Mouse (Mus musculus) kidney, adult 2 months (tissue): ENCODE results near the gene Ccdc148. TPM values are rescaled to one million over a fixed set of nuclear protein-coding genes. Genes with fewer than 3 reads are reported as not detected.

Experiments
- DNase-seq: peaks from one replicate; pipeline ENCODE4 v3.0.0; 2021
- H3K27ac ChIP-seq: fragments of 200-500 bp; 2 replicates; pipeline ENCODE4 v1.5.1; 2012; ENCODE audit warnings: low read depth, low read length, control low read depth, inconsistent platforms; ENCODE audit not compliant: insufficient read depth
- H3K27me3 ChIP-seq: fragments of 200-500 bp; replicated peaks from 2 replicates; pipeline ENCODE4 v1.6.1; 2012; ENCODE audit warnings: mild to moderate bottlenecking, moderate library complexity, low read length, inconsistent platforms; ENCODE audit not compliant: control insufficient read depth, insufficient read depth
- H3K36me3 ChIP-seq: fragments of 200-500 bp; 2 replicates; pipeline ENCODE4 v1.6.1; 2012; ENCODE audit warnings: mild to moderate bottlenecking, moderate library complexity, low read length, inconsistent platforms; ENCODE audit not compliant: control insufficient read depth, insufficient read depth
- H3K4me1 ChIP-seq: fragments of 200-500 bp; 2 replicates; pipeline ENCODE4 v1.6.1; 2011; ENCODE audit warnings: low read length; ENCODE audit not compliant: control insufficient read depth, insufficient read depth
- H3K4me3 ChIP-seq: fragments of 200-500 bp; 2 replicates; pipeline ENCODE4 v1.5.1; 2011; ENCODE audit warnings: mild to moderate bottlenecking, low read depth, low read length, control low read depth; ENCODE audit not compliant: insufficient read depth
- CTCF ChIP-seq: fragments of 200-500 bp; conservative IDR thresholded peaks from 2 replicates; pipeline ENCODE4 v1.5.1; 2011; ENCODE audit warnings: low read depth, mild to moderate bottlenecking, control low read depth, low read length, moderate library complexity, mixed read lengths; ENCODE audit not compliant: insufficient read depth, insufficient read length
- POLR2A ChIP-seq: fragments of 200-500 bp; IDR thresholded peaks from one replicate; pipeline ENCODE4 v1.6.1; 2011; ENCODE audit warnings: low read depth, low read length, control low read depth
- WGBS: fragments of 180-500 bp; shearing (Covaris S2); methylation state at CpG from one replicate; pipeline ENCODE4 v1.1.7; 2018; 5-methylcytosine and 5-hydroxymethylcytosine counted together
- polyA plus RNA-seq: library from polyadenylated mRNA; depleted of rRNA; stranded (reverse); fragments of >200 nt; gene quantifications from 2 replicates; pipeline ENCODE4 v1.2.3, GENCODE M21; 2012

Gene Ccdc148
- polyA plus RNA-seq, 1 experiment, result 1.0 TPM

- Histone ChIP-seq H3K27me3 (no peaks in the 10 kb centered on the region), H3K4me3 (no peak overlapping the region), H3K27ac (no peak overlapping the region), H3K36me3 (no peaks in the 10 kb centered on the region), H3K4me1 (peaks cover 13% of the 10 kb centered on the region)
- no peak for DNase-seq
- 23% methylated on average over 10 of the region's 10 CpGs for WGBS
- TF ChIP-seq POLR2A (no peak), CTCF (no peak)
These were observed 316.0 kb downstream of the Ccdc148 start for GRCm38 (mm10) chr2:58844499-58844898.

- H3K4me3 ChIP-seq, result no peak overlapping the region
- TF ChIP-seq POLR2A, result no peak
- no peak for TF ChIP-seq CTCF
- DNase-seq, result no peak
- no peak overlapping the region for H3K27ac ChIP-seq
- H3K4me1 ChIP-seq, result peaks cover 13% of the 10 kb centered on the region
- H3K36me3 ChIP-seq, result no peaks in the 10 kb centered on the region
- H3K27me3 ChIP-seq, result no peaks in the 10 kb centered on the region
- 82% methylated on average over 4 of the region's 4 CpGs for WGBS
These were observed 318.0 kb downstream of the Ccdc148 start for GRCm38 (mm10) chr2:58842443-58842842.

GRCm38 (mm10) chr2:58841021-58841420 is 319.5 kb downstream of the Ccdc148 start:
- peaks cover 13% of the 10 kb centered on the region for H3K4me1 ChIP-seq
- H3K36me3 ChIP-seq, result no peaks in the 10 kb centered on the region
- DNase-seq, result peak; percentile 88
- TF ChIP-seq CTCF, result no peak
- no peak for TF ChIP-seq POLR2A
- no peaks in the 10 kb centered on the region for H3K27me3 ChIP-seq
- H3K4me3 ChIP-seq, result no peak overlapping the region
- H3K27ac ChIP-seq, result peak overlapping the region; percentile 99
- 42% methylated on average over 3 of the region's 3 CpGs for WGBS

- WGBS, result 42% methylated on average over 20 of the region's 20 CpGs
- H3K27ac ChIP-seq, result peak overlapping the region; percentile 65
- no peak overlapping the region for H3K4me3 ChIP-seq
These were observed 328.1 kb downstream of the Ccdc148 start for GRCm38 (mm10) chr2:58832253-58832980.

GRCm38 (mm10) chr2:58829981-58830742 is 330.3 kb downstream of the Ccdc148 start:
- TF ChIP-seq CTCF (0 out of 2 replicates have a peak, but pooled peaks have one; percentile 1), POLR2A (no peak)
- 31% methylated on average over 7 of the region's 7 CpGs for WGBS
- Histone ChIP-seq H3K4me3 (no peak overlapping the region), H3K27me3 (no peaks in the 10 kb centered on the region), H3K4me1 (peaks cover 21% of the 10 kb centered on the region; the same call in 1 of the 2 replicates), H3K36me3 (no peaks in the 10 kb centered on the region), H3K27ac (peak overlapping the region; percentile 55)
- peak; percentile 76 for DNase-seq

More at GRCm38 (mm10) chr2:58832253-58832980, 328.1 kb downstream of the Ccdc148 start:
- DNase-seq, result peak; percentile 82
- H3K27me3 ChIP-seq, result no peaks in the 10 kb centered on the region
- TF ChIP-seq CTCF, result no peak; the same call in 1 of the 2 replicates
- TF ChIP-seq POLR2A, result no peak
- peaks cover 24% of the 10 kb centered on the region; the same call in 1 of the 2 replicates for H3K4me1 ChIP-seq
- no peaks in the 10 kb centered on the region for H3K36me3 ChIP-seq

- Histone ChIP-seq H3K4me1 (peaks cover 18% of the 10 kb centered on the region; the same call in 1 of the 2 replicates), H3K27me3 (no peaks in the 10 kb centered on the region), H3K4me3 (no peak overlapping the region), H3K27ac (peak overlapping the region; percentile 63; the same call in 1 of the 2 replicates), H3K36me3 (no peaks in the 10 kb centered on the region)
- peak; percentile 20 for DNase-seq
- TF ChIP-seq CTCF (no peak), POLR2A (no peak)
- 70% methylated on average over 3 of the region's 3 CpGs for WGBS
These were observed 331.4 kb downstream of the Ccdc148 start for GRCm38 (mm10) chr2:58828910-58829600.

GRCm38 (mm10) chr2:58812941-58813340 is 347.5 kb downstream of the Ccdc148 start:
- TF ChIP-seq POLR2A (no peak), CTCF (no peak)
- Histone ChIP-seq H3K4me3 (no peak overlapping the region), H3K27me3 (no peaks in the 10 kb centered on the region), H3K4me1 (no peaks in the 10 kb centered on the region), H3K27ac (no peak overlapping the region), H3K36me3 (no peaks in the 10 kb centered on the region)
- 63% methylated on average over 2 of the region's 2 CpGs for WGBS
- DNase-seq, result no peak
